Mouse (Mus musculus) embryonic facial prominence, embryonic 10.5 days (tissue): ENCODE measurements around the gene Ccdc142. TPM values are rescaled to one million over a fixed set of nuclear protein-coding genes. Genes with fewer than 3 reads are reported as not detected.

Source experiments
- DNase-seq: peaks from one replicate; pipeline ENCODE4 v3.0.0-alpha.2; 2017; ENCODE audit warnings: low spot score
- H3K27ac ChIP-seq: fragments of 300-500 bp; sonication (generic); replicated peaks from 2 replicates; pipeline ENCODE4 v1.5.1; 2016; ENCODE audit warnings: mild to moderate bottlenecking
- H3K27me3 ChIP-seq: fragments of 300-500 bp; sonication (generic); replicated peaks from 2 replicates; pipeline ENCODE4 v1.6.1; 2016; ENCODE audit warnings: low read depth, mild to moderate bottlenecking; ENCODE audit not compliant: poor library complexity, severe bottlenecking
- H3K36me3 ChIP-seq: fragments of 300-500 bp; sonication (generic); replicated peaks from 2 replicates; pipeline ENCODE4 v1.6.1; 2016; ENCODE audit warnings: mild to moderate bottlenecking, moderate library complexity
- H3K4me1 ChIP-seq: fragments of 300-500 bp; sonication (generic); 2 replicates; pipeline ENCODE4 v1.6.1; 2016
- H3K4me3 ChIP-seq: fragments of 300-500 bp; sonication (generic); 2 replicates; pipeline ENCODE4 v1.5.1; 2016; ENCODE audit warnings: mild to moderate bottlenecking, moderate library complexity
- H3K9me3 ChIP-seq: fragments of 300-500 bp; sonication (generic); 2 replicates; pipeline ENCODE4 v1.6.1; 2016; ENCODE audit warnings: mild to moderate bottlenecking
- WGBS: fragments of 180-500 bp; shearing (Covaris S2); methylation state at CpG from one replicate; pipeline ENCODE4 v1.1.7; 2016; 5-methylcytosine and 5-hydroxymethylcytosine counted together
- polyA plus RNA-seq: library from polyadenylated mRNA; unstranded; fragments of >200 nt; fragmentation: Nextera tagmentation; extraction: Ambion mirVana; gene quantifications from 2 replicates; pipeline ENCODE4 v1.2.1, GENCODE M21; 2016

Ccdc142 gene
- polyA plus RNA-seq, 1 experiment from 2014 or later, result 2.8 TPM

DNA sequence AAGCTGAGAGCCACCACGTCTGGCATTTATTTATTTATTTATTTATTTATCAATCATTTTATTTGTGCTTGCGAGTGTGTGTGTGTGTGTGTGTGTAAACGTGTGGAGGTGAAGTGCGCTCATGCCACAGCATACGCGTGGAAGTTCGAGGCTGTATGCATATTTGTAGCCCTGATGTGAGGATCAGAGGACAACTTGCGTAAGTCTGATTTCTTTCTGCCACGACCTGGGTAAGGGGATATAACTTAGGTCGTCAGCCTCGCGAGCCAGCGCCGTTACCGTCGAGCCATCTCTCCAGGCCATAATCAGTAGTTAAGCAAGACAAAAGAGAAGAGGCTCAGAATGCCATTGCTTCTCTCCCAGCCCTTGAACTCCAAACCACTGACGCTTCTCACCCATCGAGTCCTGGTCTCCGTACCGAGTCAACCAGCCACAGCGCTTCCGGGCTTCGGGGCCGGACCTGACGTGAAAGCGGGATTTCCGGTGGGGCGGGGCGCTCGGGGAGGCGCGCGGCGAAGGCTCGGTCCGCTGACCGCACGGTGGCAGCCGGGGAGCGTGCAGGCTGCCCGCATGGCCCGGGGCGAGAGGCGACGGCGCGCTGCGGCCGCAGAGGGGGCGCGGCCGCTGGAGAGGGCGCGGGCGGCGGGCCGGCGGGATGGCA is 13.7 kb downstream of the Ccdc142 start, which contains the start of gene Mogs:
TSS of gene Mogs (plus strand) at position 486 of the 661 bp plus-strand sequence.
- H3K36me3 ChIP-seq, result peaks cover 50% of the 10 kb centered on the region
- H3K27me3 ChIP-seq, result no peaks in the 10 kb centered on the region
- peak within 1 kb of the TSS; percentile 92 for H3K4me3 ChIP-seq
- H3K27ac ChIP-seq, result peak within 1 kb of the TSS; percentile 91
- H3K9me3 ChIP-seq, result no peaks in the 10 kb centered on the region
- peaks cover 50% of the 10 kb centered on the region for H3K4me1 ChIP-seq
- DNase-seq, result peak; percentile 96
- 2% methylated on average over 58 of the region's 58 CpGs for WGBS

DNA sequence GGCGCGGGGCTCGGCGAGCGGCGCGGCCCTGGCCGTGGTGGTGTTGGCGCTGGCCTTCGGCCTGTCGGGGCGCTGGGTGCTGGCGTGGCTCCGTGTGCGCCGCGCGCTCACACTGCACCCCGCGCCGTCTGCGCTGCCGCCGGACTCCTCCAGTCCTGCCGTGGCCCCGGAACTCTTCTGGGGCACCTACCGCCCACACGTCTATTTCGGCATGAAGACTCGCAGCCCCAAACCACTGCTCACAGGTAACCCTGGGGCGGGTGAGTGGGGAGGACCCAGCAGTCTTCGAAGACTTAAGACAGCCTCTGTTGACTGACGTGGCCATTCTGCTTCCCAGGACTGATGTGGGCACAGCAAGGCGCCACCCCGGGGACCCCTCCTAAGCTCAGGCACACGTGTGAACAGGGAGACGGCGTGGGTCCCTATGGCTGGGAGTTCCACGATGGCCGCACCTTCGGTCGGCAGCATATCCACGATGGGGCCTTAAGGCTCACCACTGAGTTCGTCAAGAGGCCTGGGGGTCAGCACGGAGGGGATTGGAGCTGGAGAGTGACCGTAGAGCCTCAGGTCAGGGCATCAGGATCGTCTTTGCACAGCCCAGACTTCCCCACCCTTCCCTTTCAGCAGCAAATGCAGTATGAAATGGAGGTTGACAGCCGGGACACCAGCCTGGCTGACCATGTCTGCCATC is 14.4 kb downstream of the Ccdc142 start:
- H3K27ac ChIP-seq, result peak overlapping the region; percentile 91
- 2% methylated on average over 48 of the region's 48 CpGs for WGBS
- no peaks in the 10 kb centered on the region for H3K27me3 ChIP-seq
- no peak for DNase-seq
- H3K4me1 ChIP-seq, result peaks cover 56% of the 10 kb centered on the region
- H3K36me3 ChIP-seq, result peaks cover 45% of the 10 kb centered on the region
- H3K4me3 ChIP-seq, result peak overlapping the region; percentile 92
- no peaks in the 10 kb centered on the region for H3K9me3 ChIP-seq

DNA sequence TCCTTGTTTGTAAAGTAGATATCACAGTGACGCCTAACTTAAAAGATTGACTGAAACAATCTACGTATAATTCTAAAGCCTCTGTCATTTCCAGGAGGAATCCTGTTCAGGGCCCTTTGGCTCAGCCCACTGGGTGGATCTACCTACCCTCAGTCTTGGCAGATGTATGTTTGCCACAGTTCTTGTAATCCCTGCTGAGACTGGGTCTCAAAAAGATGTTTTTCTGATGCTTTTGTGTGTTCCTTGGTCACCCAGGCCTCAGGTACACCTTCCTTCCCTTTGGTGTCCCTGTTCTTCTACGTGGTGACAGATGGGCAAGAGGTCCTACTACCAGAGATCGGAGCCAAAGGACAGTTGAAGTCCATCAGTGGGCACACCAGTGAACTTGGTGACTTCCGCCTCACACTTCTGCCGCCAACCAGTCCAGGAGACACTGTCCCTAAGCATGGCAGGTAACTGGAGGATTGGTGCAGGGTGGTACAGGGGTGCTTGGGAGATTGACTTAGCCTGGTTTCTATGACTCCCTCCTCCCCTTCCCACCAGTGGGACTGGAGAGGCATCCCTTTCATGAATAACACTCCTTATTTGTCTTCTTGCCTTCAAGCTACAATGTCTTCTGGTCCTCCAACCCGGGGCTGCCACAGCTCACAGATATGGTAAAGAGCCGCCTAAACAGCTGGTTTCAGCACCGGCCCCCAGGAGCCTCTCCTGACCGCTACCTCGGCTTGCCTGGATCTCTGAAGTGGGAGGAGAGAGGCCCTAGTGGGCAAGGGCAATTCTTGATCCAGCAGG is 15.2 kb downstream of the Ccdc142 start:
- H3K27me3 ChIP-seq, result no peaks in the 10 kb centered on the region
- peaks cover 56% of the 10 kb centered on the region for H3K4me1 ChIP-seq
- 84% methylated on average over 11 of the region's 11 CpGs for WGBS
- no peak for DNase-seq
- H3K9me3 ChIP-seq, result no peaks in the 10 kb centered on the region
- peak overlapping the region; percentile 92 for H3K4me3 ChIP-seq
- peak overlapping the region; percentile 91 for H3K27ac ChIP-seq
- peaks cover 38% of the 10 kb centered on the region for H3K36me3 ChIP-seq

DNA sequence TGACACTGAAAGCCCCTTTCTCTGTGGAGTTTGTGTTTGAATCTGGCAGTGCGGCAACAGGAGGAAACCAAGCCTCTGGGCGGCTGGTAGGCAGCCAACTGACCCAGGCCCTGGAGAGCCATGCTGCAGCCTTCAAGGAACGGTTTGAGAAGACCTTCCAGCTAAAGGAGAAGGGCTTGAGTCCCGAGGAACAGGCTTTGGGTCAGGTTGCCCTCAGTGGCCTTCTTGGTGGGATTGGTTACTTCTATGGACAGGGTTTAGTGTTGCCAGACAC is 15.7 kb downstream of the Ccdc142 start:
- Histone ChIP-seq H3K9me3 (no peaks in the 10 kb centered on the region), H3K4me3 (peak overlapping the region; percentile 92), H3K27ac (peak overlapping the region; percentile 21; the same call in 1 of the 2 replicates), H3K36me3 (peaks cover 38% of the 10 kb centered on the region), H3K27me3 (no peaks in the 10 kb centered on the region), H3K4me1 (peaks cover 61% of the 10 kb centered on the region)
- DNase-seq, result no peak
- WGBS, result 87% methylated on average over 4 of the region's 4 CpGs

DNA sequence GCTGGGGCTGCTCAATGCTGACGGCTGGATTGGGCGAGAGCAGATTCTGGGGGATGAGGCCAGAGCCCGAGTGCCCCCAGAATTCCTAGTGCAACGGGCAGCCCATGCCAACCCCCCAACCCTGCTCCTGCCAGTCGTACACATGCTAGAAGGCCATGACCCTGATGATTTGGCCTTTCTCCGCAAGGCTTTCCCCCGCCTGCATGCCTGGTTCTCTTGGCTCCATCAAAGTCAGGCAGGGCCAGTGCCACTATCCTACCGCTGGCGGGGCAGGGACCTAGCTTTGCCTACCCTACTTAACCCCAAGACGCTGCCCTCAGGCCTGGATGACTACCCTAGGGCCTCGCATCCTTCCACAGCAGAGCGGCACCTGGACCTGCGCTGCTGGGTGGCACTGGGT is 16.2 kb downstream of the Ccdc142 start:
- Histone ChIP-seq H3K9me3 (no peaks in the 10 kb centered on the region), H3K4me3 (peak overlapping the region; percentile 92; the same call in 1 of the 2 replicates), H3K4me1 (peaks cover 66% of the 10 kb centered on the region), H3K27me3 (no peaks in the 10 kb centered on the region), H3K27ac (peak overlapping the region; percentile 21; the same call in 1 of the 2 replicates), H3K36me3 (peaks cover 38% of the 10 kb centered on the region)
- no peak for DNase-seq
- WGBS, result 91% methylated on average over 13 of the region's 13 CpGs

DNA sequence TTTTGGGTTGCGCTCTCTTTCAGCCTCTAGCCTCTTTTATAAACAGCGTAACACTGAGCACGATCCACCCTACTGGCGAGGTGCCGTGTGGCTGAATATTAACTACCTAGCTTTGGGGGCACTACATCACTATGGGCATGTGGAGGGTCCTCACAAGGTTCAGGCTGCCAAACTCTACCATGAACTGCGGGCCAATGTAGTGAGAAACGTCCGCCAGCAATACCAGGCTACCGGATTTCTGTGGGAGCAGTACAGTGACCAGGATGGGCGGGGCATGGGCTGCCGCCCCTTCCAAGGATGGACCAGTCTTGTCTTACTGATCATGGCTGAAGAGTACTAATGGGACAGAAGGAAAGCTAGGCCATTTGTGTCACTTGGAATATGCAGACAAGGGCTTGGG is 17.0 kb downstream of the Ccdc142 start:
- no peaks in the 10 kb centered on the region for H3K27me3 ChIP-seq
- peaks cover 41% of the 10 kb centered on the region for H3K36me3 ChIP-seq
- no peaks in the 10 kb centered on the region for H3K9me3 ChIP-seq
- H3K4me3 ChIP-seq, result peak overlapping the region; percentile 92; the same call in 1 of the 2 replicates
- peak overlapping the region; percentile 21; the same call in 1 of the 2 replicates for H3K27ac ChIP-seq
- H3K4me1 ChIP-seq, result peaks cover 73% of the 10 kb centered on the region
- 88% methylated on average over 11 of the region's 11 CpGs for WGBS
- no peak for DNase-seq

DNA sequence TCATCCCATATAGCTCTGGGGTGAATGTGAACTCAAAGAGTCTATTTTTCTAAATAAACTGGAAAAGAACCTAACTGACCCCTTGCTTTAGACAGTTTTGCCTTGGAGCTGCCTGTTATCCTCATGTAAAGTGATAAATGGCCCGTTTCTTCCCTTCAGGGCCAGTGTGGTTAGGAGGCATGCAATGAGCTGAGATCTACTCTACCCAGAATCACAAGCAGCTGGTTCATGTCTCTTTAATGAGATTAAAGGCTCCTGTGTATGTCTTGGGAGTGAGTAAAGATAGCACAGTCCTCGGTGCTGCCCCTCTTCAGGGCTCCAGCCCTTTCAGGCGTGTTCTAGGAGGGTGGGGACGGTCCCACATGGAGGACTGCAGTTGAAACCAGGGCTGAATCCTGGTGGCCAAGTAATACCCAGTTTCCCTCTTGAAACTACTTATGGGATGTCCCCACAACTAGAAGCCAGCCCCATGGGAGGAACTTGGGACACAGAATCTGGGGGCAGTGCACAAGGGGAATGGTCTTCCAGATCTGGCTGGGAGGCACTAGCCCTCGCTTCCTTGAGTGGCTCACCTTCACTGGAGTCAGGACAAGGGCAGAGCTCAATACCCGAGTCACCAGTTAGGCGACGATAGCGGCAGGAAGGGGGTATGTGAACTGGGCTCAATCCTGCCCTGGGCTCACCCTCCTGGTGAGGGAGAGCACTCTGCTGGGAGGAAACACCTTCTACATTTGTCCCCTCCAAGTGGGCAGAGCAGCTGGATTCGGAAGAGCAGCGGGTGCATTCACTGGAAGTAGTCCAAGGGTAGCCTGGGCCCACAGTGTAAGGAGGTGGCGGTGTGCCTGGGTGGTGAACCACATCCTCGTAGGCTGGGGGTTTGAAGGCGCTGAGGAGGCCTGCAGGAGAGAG is 17.7 kb downstream of the Ccdc142 start:
- DNase-seq, result no peak
- Histone ChIP-seq H3K36me3 (peaks cover 41% of the 10 kb centered on the region), H3K4me3 (peak overlapping the region; percentile 83; the same call in 1 of the 2 replicates), H3K27me3 (no peaks in the 10 kb centered on the region), H3K4me1 (peaks cover 81% of the 10 kb centered on the region), H3K27ac (peak overlapping the region; percentile 99), H3K9me3 (no peaks in the 10 kb centered on the region)
- WGBS, result 85% methylated on average over 14 of the region's 14 CpGs

DNA sequence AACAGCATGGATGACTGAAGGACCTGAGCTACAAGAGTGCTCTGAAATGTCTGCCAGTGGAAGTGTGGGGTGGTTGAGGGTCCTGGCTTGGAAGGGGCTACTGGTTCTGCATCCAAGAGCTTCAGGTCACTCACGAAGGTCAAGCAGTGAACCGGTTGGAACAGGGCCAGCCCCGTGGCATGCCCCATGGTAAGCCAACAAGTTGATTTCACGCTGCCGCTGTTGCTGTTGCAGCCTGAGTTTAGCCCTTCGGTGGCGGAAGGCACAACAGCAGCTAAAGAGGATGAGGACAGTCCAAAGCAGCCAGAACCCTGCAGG is 18.3 kb downstream of the Ccdc142 start:
- 78% methylated on average over 7 of the region's 7 CpGs for WGBS
- H3K36me3 ChIP-seq, result peaks cover 41% of the 10 kb centered on the region
- H3K27me3 ChIP-seq, result no peaks in the 10 kb centered on the region
- peak; percentile 18 for DNase-seq
- no peaks in the 10 kb centered on the region for H3K9me3 ChIP-seq
- H3K27ac ChIP-seq, result peak overlapping the region; percentile 99
- peaks cover 83% of the 10 kb centered on the region for H3K4me1 ChIP-seq
- H3K4me3 ChIP-seq, result peak overlapping the region; percentile 83

DNA sequence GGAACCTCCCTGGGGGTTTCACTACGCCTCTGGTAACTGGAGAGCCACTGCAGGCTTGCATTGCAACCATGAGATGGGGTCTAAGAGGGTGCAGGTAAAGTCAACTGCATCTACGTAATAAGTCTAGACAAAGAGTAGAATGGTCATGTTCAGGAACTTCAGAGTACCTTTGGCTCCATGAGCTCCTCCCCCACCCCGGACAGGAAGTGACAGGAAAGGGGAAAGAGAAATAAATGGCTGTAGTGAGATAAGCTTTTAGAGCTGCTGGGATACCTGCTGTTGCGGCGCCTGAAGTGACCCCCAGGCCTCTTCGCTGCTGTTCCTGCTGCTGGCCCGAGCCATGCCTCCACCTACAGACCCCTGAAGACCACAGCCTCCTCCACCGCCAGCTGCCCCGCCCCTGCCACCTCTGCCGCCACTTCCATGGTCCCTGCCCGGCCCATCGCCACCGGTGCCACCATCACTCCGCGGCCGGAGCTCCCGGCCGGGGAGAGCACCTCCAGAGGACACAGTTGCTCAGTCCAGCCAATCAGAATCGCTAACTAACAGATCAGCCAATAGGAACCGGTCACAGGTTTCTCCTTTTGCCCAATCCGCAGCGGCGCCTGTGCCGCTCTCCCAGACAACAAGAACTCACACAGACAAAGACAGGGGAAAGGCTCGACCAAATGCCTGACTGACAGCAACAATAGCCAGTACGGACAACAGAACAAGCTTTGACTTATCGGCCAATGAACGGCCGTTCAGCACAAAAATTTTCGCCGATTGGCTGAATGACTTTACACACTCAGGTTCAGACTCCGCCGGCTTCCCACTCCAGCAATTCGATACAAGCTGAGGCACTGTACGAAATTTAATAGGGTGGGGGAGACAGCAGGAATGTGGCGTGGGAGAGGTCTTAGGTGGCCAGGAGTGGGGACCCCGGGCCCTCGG is 19.8 kb downstream of the Ccdc142 start, which contains the start of gene Wbp1:
TSS of gene Wbp1 (minus strand) at position 630 of the 933 bp plus-strand sequence.
- Histone ChIP-seq H3K36me3 (peaks cover 41% of the 10 kb centered on the region), H3K9me3 (no peaks in the 10 kb centered on the region), H3K27me3 (no peaks in the 10 kb centered on the region), H3K4me3 (peak within 1 kb of the TSS; percentile 83), H3K4me1 (peaks cover 81% of the 10 kb centered on the region), H3K27ac (peak within 1 kb of the TSS; percentile 99)
- under 1% methylated on average over 38 of the region's 38 CpGs for WGBS
- DNase-seq, result peak; percentile 96

DNA sequence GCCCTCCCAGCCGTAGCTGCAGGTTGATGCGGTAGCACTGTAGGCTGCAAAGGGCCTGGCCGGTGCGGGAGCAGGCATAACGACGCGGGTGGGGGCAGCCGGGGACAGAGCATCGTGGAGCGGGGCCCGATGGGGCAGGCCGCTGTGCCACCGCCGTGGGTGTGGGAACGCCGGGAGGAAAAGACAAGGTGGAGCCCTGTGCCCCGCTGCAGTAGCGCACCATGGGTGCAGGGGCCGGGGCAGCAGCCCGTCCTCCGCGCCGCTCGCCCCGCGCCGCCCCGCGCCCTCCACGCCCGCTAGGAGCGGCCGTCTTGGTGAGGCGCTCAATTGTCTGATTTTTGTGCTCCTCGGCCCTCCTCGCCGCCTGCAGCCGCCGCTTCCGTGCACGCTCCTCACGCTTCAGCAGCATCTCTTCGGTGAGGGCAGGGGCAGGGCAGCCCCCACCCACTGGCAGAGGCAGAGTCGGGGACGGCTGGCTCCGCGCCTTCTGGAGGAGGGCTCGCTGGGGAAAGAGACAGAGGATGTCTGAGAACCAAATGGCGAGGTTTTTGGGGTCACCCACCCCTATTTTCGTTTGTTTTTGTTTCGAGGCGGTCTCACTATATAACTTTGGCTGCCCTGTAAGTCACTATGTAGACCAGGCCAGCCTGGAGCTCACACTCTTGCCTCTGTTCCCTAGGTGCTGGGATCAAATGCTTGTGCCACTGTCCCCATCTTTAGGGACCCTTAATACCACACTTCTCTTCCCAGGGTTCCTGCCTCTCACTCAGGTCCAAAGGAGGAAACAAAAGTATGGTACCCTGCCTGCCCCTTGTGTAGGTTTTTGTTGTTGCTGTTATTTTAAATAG is 20.7 kb downstream of the Ccdc142 start:
- DNase-seq, result no peak
- peak overlapping the region; percentile 83 for H3K4me3 ChIP-seq
- peak overlapping the region; percentile 99 for H3K27ac ChIP-seq
- no peaks in the 10 kb centered on the region for H3K27me3 ChIP-seq
- H3K9me3 ChIP-seq, result no peaks in the 10 kb centered on the region
- 2% methylated on average over 52 of the region's 52 CpGs for WGBS
- peaks cover 34% of the 10 kb centered on the region for H3K36me3 ChIP-seq
- peaks cover 72% of the 10 kb centered on the region for H3K4me1 ChIP-seq
